Mouse (Mus musculus) liver, embryonic 14.5 days (tissue): ENCODE results near the gene Fbxo48.

Experiments used
- CTCF ChIP-seq: IDR thresholded peaks from 2 replicates; pipeline ENCODE4 v1.5.1; 2016; ENCODE audit warnings: antibody characterized with exemption, low read depth, control low read depth
- EP300 ChIP-seq: IDR thresholded peaks from 2 replicates; pipeline ENCODE4 v1.6.1; 2016; ENCODE audit warnings: antibody characterized with exemption, low read depth

GRCm38 (mm10) chr11:16951761-16952010, 511 bp downstream of the Fbxo48 start:
- TF ChIP-seq CTCF (no peak), EP300 (no peak)
